Mouse (Mus musculus): ENCODE data around the gene Rimbp2.
A peak's percentile ranks its signal among the peaks of the same experiment; 100 is the strongest.

The Rimbp2 gene

DNA sequence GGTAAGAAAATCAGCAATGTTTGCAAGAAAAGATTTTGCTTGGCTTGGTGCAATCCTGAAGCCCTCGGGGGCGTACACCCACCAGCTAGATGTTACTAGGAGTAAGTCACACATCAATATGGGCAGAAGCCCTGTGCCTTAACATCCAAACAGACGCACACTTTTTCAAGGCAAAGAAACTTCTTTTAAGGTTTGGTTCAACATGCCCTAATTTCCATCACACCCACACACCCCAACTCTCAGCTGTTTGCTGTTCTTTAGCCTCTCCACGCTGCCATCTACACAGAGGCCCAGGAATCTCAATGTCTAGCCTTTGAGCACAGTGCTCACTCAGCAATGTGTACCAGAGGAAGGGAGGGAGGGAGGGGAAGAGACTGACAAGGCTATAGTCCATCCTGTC is 28.2 kb downstream of the Rimbp2 start:
- DNase-seq: no peak

DNA sequence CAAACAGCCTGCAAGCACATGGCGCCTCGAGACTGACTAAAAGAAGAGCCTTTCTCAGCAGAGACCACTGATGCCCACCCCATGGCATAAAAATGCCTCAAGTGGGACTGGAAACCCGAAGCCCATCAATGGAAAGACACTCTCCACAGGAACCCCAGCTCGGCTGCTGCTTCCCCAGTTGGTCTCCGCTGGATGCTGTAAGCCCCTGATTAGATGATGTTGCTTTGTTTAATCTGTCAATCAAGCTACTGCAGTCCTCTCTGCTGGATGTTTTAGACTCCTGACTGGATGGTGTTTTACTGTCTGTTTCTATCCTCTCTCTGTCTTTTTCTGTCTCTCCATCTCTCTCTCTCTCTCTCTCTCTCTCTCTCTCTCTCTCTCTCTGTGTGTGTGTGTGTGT is 33.2 kb downstream of the Rimbp2 start:
- DNase-seq: no peak

DNA sequence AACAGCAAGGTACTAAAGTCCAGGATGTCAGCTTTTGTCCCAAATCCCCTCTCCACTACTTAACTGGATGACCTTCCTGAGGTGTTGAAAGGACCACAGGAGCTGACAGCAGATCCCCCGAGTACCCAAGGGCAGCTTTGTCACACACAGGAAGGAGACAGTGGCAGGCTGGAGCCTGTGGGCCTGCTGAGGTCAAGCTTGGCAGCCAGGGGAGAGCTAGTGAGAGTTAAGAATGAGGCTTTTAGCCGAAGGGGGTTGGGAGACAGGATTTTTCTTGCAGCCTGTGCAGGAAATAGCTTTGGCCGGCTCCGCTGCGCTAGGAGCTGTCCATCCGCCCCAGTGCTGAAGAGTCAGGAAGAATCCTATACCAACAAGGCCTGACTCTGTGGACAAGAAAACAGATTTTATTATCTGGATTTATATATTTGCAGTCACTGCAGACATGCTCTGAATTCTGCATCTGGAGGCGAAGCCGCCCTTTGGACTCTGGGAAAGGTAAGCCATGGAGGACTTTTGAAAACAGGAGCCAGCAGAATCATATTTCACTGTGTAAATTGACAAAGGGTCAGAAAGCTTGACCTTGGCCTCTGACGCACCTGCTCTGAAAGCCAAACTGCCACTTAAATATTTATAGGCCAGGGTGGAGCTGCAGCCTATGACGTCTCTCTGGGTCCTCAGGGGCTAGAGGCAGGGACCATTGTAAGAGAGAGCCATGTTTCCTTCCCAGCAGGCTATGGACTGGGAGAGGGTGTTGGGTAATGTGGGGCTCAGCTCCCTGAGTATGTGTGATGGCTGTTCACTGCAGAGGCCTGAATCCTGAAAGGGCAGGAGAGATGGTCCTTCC is 35.9 kb downstream of the Rimbp2 start:
- DNase-seq: peak; percentile 94

DNA sequence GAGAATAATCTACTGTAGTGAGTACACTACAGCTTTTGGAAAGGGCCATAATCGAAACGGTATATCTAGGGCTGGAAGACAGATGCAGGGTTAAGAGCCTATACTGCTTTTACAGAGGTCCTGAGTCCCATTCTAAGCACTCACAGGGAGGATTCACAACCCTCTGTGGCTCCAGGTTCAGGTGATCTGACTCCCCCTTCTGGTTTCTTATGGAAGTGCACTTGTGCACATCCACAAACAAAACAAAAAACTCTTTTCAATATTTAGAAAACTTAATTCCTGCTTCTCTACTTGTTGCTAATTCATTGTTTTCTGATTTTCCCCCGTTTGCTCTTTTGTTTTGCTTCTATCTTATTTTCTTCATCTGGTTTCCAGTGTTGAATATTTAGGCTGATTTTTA is 39.5 kb downstream of the Rimbp2 start:
- DNase-seq: no peak

DNA sequence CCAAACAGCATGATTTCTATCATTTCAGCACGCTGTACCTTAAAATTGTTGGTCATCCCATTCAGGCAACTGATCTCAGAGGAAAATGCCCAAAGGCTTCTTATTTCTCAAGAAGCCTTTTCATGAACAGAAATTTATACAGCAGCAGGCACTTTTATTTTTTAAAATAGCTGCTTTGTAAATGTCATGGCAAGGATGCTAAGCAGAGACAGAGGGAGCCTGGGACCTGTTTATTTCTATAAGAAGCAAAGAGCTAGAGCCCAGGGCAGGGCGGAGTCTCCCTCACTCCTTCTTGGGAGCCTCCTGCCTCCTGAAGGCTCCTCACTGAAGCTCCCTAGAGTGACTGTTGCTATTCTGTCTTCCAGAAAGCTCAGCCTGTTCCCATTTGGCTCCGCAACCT is 40.9 kb downstream of the Rimbp2 start:
- no peak for DNase-seq

DNA sequence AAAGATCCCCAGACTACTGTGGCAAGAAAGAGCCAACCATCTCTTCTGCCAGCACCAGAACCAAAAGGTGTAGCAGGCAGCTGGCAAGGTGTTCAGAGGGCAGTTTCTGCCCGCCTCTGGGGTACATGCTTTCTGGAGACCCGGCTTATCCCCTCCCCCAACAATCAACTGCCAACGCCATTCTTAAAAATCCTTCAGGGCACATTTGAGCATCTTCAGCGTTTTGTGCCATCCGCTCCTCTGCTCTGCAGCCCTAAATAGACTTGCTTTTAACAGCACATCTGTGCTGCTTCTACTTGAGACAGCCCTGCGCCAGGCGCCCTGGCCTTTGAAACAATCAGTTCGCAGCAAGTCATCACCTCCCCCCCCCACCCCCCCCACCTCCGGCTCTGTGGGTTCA is 41.7 kb downstream of the Rimbp2 start:
- no peak for DNase-seq

DNA sequence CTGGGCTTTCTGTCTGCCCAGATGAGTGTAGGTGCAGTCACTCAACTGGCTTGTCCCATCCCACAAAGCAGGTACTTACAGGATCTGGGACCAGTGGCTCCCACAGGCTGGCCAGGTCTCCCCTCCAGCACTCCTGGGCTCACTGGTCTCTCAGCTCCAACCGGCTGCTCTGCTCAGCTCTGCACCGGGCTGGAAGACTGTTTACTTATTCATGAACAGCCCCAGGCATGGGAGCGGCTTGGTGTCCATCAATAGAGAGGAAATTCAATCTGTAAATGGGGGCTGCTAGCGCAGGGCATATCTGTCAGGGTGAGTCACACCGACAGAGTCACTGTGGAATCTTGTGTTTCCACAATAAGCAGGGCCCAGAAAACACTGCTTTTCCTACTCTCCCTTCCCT is 49.2 kb downstream of the Rimbp2 start:
- DNase-seq: no peak

DNA sequence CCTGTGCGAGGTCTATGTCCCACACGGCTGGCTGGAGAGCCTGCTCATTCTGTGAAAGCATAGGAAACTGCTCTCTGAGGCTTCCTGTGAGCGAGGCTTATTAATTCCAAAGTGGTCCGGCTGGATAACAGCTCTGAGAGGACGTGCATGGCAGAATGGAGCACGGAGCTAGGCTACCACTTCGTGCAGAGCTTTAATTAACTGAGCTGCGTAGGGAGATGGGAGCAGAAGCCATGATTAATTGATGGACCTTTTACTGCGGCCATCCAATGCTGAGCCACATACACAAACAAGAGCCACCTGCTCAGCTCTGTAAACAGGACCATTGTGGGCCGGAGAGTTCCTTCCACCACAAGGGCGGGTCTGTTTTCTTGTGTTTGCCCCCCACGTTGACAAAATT is 50.2 kb downstream of the Rimbp2 start:
- DNase-seq: no peak

DNA sequence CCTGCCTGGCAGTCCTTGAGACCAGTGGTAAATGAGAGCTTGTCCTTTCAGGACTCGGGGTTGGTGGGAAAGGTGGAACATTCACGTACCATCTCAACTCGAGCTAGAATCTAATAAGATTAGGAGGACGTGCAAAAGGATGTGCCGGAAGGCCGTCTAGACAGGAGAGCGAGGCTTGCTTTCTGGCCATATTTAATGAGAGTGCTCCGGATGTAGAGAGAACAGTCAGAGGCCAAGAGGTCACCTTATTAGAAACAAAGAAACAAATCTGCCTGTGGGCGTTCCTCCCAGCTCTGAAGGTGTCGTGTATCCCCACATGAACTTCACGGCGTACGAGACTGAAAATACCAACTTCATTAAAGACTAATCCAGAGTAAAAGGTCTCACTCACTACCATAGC is 53.3 kb downstream of the Rimbp2 start:
- no peak for DNase-seq

DNA sequence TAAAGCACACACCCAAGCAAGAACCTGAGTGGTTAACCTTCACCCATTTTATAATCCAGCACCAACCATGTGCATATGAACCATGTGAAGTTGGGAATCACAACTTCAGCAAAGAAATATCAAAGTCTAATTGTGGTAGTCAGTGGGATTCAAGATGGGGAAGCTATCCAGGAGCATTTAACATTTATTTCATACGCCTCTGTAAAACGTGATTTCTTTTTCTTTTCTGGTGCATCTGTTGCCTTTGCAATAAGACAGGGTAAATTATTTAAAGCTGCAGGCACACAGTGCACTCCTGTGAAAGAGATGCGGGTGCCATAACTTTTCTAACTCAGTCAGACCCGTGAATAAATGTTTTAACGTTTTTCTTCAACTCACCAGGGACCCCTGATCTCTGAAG is 58.4 kb downstream of the Rimbp2 start:
- DNase-seq: no peak

DNA sequence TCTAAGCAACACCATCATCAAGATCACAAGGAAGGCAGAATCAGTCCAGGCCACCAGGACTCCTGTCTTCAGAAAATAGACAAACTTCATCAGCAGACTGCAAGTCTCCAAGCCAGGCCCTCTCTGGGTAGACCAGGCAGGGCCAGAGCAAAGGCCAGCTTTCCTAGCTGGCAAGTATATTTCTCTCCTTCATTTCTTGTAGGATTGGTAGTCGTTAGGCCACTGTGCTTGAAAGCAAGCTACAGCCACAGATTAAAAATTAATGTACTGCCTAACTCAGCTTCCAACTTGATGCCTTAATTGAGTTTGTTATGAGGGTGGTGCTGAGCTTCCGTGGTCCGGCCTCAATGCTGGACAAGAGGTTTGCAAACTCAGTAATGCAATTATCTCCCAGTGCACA is 65.7 kb downstream of the Rimbp2 start:
- DNase-seq: no peak

DNA sequence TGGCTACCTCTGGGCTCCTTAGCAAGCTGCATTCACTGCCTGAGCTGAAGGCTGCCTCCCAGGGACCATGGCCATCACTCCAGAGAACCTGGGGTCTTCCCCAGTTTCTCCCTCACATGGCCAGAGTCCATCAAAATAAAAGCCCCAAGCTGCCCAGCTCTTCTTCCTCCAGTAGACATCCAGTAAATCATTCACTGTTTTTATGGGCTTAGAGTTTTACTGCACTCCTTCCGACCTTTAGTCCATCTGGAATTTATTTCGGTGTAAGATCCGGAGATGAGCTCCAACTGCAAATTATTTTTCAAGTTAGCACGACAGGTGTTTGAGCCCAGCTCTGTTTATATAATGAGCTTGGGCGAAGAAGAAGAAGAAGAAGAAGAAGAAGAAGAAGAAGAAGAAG is 69.0 kb downstream of the Rimbp2 start:
- peak in 1 of 2 experiments; percentile 15 for DNase-seq

DNA sequence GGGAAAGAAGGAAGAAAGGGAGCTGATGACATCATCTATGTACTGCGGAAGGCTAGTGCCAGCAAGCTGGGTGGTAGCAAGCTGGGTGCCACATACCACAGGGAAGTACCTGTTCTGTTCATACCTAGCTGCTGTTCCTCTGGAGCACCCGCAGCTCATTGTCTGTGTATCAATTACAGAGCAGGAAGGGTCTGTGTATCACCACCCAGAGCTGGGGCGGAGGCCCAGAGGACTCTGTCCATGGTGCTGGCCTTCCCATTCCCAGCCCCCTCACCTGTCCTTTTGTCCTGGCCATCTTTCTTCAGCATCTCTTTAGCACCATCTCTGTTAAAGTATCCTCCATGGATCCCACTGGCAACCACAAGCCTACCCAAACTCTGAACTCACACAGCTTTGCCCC is 74.2 kb downstream of the Rimbp2 start:
- peak; percentile 63 to 66 for DNase-seq

DNA sequence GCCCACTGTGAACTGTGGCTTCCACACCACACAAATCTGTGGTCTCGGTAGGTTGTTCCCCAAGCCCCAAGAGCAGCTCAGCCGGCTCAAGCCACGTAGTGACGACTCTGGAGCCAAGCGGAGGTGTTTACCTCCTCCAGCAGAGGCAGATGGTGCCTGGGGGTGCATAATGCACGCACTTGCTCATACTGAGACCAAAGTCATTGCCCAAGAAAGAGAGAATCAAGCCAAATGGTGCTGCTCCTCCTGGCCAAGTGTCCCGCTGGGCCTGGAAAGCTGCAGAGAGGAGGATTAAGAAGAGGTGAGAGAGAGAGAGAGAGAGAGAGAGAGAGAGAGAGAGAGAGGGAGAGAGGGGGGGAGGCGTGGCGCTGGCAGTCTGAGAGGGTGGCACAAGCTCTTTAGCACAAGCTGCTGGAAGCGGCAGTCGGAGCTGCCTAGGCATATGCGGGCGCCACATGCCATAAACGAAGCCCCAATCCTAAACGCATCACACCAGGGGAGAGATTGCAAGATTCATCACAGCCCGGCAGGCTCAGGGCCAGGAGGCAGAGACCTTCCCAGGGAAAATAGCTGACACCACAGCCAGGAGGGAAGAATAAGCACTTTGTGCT is 75.8 kb downstream of the Rimbp2 start:
- no peak for DNase-seq

DNA sequence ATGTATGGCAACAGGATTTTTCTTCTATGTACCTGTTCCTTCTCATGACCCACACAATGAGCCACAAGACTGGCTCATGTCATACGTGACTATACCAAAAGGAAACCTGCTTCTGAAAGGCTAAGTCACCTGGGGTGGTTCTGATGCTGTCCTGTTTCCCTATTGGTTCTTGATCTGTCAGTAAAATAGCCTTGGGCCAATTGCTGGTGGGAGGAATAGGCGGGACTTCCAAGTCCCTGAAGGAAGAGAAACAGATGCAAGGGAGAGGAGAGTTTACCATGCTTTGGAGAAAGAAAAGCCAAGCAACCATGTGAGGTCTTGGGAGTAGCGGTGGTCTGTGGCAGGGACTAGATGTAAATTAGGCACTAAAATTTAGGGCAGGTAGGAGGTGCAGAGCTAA is 81.6 kb downstream of the Rimbp2 start:
- no peak for DNase-seq

DNA sequence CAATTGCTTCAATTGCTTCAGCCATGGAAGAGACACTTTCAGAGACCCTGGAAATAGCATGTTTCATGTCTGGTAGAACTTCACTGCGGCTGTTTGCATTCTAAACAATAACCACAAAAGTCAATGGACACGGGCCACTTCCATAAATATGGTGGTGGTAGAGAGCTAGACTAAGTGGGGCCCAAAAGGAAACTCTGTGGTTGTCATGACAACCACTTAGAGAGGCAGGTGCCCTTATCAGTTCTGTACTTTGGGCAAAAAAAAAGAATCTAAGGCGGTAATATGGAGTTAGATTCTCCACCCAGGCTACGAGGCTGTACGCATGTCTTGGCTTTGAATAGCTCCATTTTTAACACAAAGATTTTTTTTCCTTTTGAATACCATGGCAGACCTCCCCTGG is 86.5 kb downstream of the Rimbp2 start:
- no peak for DNase-seq

DNA sequence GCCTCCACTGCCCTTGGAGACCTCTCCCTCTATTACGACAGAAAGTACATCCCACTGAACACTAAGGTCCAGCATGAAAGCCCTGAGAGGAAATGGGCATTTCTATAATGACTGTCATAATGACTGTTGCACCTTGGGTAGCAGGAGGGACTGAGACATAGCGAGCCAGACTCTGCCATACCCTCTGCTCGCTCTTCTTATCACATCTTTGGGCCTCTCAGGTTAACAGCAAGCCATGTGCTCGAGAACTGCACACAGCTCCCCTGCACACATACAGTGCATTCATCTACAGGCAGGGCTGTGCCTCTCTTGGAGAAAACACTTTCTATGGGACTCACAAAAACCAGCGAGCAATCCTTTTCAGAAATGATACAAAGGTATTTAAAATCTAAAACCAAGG is 87.0 kb downstream of the Rimbp2 start:
- DNase-seq: no peak

DNA sequence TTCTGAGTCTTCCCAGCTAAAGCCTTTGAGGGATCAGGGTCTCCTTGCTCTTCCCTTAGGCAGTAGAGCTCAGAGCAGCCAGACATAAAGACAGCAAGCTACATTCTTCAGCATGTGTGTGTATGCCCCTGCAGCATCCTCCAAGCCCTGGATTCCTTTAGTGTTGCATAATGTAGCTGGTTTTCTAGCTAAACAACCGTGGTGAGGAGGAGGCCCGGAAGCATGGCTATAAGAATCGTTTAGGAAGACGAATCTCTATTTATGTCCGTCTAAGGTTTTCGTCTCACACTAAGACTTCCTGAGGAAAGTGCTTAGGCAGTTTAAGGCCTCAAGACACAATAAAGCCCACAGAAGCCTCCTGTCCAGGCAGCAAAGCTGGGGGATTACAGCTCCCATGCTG is 89.8 kb downstream of the Rimbp2 start:
- DNase-seq: no peak

DNA sequence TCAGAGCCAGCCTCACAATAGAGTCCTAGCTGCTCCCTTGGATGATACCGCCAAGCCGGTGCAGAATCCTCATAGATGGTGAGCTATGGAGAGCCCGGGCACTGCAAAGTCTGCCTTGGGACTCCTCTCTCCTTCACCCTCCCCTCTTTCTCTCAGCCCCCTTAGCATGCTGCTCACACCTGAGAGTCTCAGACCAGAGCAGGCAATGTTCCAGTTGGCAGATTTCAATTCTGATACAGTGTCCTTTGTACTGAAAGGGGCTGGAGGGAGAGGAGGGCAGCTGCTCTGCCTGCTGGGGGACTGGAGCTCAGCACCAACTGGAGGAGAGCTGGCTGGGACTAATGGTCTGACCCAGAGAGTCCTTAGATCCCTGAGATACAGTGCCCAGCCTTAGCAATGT is 92.4 kb downstream of the Rimbp2 start:
- no peak for DNase-seq

DNA sequence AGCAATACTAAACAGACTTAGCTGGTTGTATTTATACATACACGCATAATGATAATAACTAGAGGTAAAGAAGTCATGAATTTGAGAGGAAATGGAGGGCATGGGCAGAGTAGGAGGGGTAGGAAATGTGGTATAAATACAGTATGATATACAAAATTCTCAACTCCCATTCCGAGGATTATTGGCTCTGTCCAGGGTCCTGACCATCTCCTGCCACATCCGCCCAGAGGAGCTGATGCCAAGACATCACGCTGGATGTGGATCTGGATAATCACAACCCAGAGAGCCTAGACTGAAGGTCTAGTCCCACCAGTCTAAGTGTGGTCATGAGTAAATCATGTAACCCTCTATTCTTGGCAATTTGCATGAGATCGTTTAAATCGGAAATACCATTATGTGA is 100.5 kb downstream of the Rimbp2 start:
- peak; percentile 63 to 71 for DNase-seq

DNA sequence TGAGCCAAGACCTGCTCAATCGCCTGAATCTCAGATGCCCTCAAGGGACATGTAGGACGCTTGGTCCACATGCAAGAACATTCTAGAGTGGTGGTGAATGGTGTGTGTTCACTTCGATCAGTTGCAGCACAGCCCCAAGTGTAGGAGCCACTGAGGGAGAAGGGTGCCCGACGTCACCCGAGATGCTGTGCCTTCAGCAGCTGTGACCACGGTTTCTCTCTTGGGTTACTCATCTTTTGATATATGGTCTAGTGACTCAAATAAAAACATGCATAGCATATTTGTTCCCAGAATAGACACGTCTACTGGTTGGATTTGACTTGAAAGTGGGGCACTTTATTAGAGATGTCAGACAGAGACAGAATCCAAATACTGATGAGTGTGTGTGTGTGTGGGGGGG is 105.5 kb downstream of the Rimbp2 start:
- DNase-seq: no peak

DNA sequence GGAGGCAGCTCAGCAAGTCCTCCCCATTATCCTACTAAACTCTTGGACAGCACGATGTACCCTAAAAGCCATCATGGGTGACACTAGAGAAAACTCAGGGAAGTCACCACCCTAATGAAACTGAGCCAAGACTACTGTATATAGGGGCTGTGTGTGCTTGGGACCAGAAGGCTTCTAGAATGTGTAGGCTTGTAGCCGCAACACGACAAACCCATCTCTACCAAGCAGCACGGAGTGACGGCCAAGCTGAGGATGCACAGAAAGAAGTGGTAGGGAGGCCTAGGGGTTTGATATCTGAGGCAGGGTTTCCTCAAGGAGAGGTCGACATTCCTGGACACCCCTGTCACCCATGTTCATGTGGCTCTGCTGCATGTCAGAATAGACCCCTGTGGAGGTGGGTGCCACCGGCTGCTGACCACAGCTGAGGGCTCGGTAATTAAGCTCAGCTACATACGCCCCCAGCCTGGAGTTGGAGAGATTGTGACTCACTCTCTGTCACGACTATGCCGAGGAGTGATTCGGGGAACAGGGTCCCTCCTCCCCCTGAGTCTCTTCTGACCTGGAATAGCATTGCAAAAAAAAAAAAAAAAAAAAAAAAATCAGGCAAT is 106.7 kb downstream of the Rimbp2 start:
- no peak for DNase-seq

DNA sequence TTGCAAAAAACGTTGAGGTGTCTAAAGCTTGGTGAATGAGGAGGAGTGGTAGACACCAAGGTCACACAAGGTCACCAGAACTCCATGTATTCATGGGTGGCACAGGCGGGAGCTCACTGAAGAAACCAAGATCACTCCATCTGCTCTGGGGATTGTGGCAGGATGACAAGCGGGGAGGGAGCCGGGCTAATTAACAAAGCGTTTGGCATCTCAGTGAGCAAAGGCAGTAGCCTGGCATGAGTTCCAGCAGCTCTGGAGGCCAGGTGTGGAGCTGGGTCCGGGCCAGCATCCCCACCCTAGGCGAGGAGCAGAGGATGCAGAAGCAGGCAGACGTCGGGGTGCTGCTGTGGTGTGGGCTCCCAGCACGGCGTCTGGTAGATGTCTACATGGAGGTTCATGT is 108.3 kb downstream of the Rimbp2 start:
- no peak for DNase-seq

DNA sequence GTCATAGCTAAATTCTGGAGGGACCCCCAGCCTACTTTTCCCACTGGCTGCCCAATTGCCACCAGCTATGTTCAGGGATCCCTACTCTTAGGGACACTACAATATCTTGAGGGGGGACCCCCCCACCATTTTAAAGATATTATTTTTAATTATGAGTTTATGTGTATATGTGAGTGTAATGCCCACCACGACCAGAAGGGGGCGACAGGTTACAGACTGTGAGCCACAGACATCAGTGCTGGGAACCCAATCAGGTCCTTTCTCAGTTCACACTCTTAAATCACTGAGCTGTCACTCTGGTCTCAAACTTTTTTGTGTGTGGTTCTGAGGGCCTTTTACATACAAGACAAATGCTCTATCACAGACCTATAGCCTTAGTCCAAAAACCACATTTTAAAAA is 109.3 kb downstream of the Rimbp2 start:
- DNase-seq: no peak
